Mouse (Mus musculus) midbrain, embryonic 15.5 days (tissue): Measurements from ENCODE around the gene Fhad1. TPM values are rescaled to one million over a fixed set of nuclear protein-coding genes. Genes with fewer than 3 reads are reported as not detected.

Experiments used
- ATAC-seq: fragments of 200-750 bp; cut with Nextera tagmentation; replicated peaks from 2 replicates; pipeline ENCODE4 v1.8.0; 2017; ENCODE audit warnings: moderate TSS enrichment
- H3K27ac ChIP-seq: fragments of 300-500 bp; sonication (generic); 2 replicates; pipeline ENCODE4 v1.5.1; 2015; ENCODE audit warnings: mild to moderate bottlenecking, inconsistent platforms
- H3K27me3 ChIP-seq: fragments of 300-500 bp; sonication (generic); replicated peaks from 2 replicates; pipeline ENCODE4 v1.6.1; 2015; ENCODE audit warnings: inconsistent platforms
- H3K36me3 ChIP-seq: fragments of 300-500 bp; sonication (generic); replicated peaks from 2 replicates; pipeline ENCODE4 v1.6.1; 2015; ENCODE audit warnings: inconsistent platforms
- H3K4me1 ChIP-seq: fragments of 300-500 bp; sonication (generic); 2 replicates; pipeline ENCODE4 v1.6.1; 2015; ENCODE audit warnings: inconsistent platforms
- H3K4me2 ChIP-seq: fragments of 300-500 bp; sonication (generic); 2 replicates; pipeline ENCODE4 v1.6.1; 2015; ENCODE audit warnings: inconsistent platforms, mild to moderate bottlenecking, moderate library complexity
- H3K4me3 ChIP-seq: fragments of 300-500 bp; sonication (generic); 2 replicates; pipeline ENCODE4 v1.5.1; 2015; ENCODE audit warnings: mild to moderate bottlenecking, inconsistent platforms
- H3K9ac ChIP-seq: fragments of 300-500 bp; sonication (generic); 2 replicates; pipeline ENCODE4 v1.6.1; 2015; ENCODE audit warnings: mild to moderate bottlenecking, inconsistent platforms
- H3K9me3 ChIP-seq: fragments of 300-500 bp; sonication (generic); 2 replicates; pipeline ENCODE4 v1.6.1; 2016; ENCODE audit warnings: inconsistent platforms
- WGBS: fragments of 180-500 bp; shearing (Covaris S2); methylation state at CpG from one replicate; pipeline ENCODE4 v1.1.7; 2015; ENCODE audit warnings: mixed read lengths; 5-methylcytosine and 5-hydroxymethylcytosine counted together
- polyA plus RNA-seq: library from polyadenylated mRNA; unstranded; fragments of >200 nt; fragmentation: Nextera tagmentation; extraction: Ambion mirVana; gene quantifications from 2 replicates; pipeline ENCODE4 v1.2.1, GENCODE M21; 2015

Gene Fhad1
- polyA plus RNA-seq, 1 experiment from 2014 or later: 4.2 TPM

DNA sequence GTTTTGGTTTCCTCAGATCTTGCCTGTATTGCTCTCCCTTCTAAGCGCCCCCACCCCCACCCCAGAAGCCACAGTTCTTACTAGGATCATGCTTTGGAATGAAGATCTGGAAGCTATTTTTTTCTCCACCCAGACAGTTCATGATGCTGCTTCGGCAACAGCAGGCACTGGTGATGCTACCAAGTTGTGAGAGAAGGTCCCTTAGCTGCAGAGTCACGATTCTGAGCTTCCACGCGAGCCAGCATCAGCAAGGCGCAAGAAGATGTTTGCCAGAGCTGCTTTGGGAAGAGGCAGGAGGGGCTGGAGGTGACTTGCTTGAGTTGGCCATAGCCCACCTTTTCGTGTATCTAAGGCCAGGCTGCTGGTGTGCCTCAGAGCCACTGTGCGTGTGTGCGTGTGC, 129.4 kb downstream of the Fhad1 start:
- ATAC-seq: no peak

GRCm38 (mm10) chr4:141882858-141883257, 132.0 kb downstream of the Fhad1 start:
- WGBS: 88% methylated on average over 7 of the region's 7 CpGs
- Histone ChIP-seq H3K4me1 (no peaks in the 10 kb centered on the region), H3K9me3 (no peaks in the 10 kb centered on the region), H3K27me3 (no peaks in the 10 kb centered on the region), H3K36me3 (no peaks in the 10 kb centered on the region), H3K4me3 (no peak overlapping the region), H3K4me2 (no peak overlapping the region), H3K27ac (no peak overlapping the region), H3K9ac (no peak overlapping the region)
- no peak for ATAC-seq

More for the DNA sequence above, 129.4 kb downstream of the Fhad1 start:
- Histone ChIP-seq H3K4me1 (no peaks in the 10 kb centered on the region), H3K9ac (no peak overlapping the region), H3K36me3 (no peaks in the 10 kb centered on the region), H3K9me3 (no peaks in the 10 kb centered on the region), H3K27me3 (no peaks in the 10 kb centered on the region), H3K4me2 (no peak overlapping the region), H3K4me3 (no peak overlapping the region), H3K27ac (no peak overlapping the region)
- 80% methylated on average over 9 of the region's 9 CpGs for WGBS

DNA sequence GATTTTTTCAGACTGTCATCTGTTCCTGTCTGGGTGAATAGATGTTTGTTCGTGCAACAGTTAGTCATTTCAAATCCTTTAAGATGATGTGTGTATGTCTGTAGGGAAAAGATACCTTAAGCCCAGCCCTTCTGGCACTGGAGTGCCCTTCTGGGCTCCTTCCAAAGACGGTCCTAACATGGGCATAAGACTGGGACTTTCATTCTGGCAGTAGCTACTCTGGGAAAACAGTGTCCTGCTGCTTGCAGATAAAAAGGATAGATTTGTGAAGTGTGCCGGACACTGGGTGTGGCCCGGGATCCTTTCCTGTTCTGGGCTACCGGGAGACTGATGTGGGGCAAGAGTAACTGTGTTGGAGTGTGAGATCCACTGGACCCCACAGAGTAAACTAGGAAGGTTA, 132.9 kb downstream of the Fhad1 start:
- Histone ChIP-seq H3K4me2 (no peak overlapping the region), H3K9me3 (no peaks in the 10 kb centered on the region), H3K4me1 (no peaks in the 10 kb centered on the region), H3K9ac (no peak overlapping the region), H3K4me3 (no peak overlapping the region), H3K27me3 (no peaks in the 10 kb centered on the region), H3K27ac (no peak overlapping the region), H3K36me3 (no peaks in the 10 kb centered on the region)
- 73% methylated on average over 5 of the region's 5 CpGs for WGBS
- ATAC-seq: no peak

GRCm38 (mm10) chr4:141881289-141881914, 133.5 kb downstream of the Fhad1 start:
- WGBS: 66% methylated on average over 10 of the region's 10 CpGs
- Histone ChIP-seq H3K9me3 (no peaks in the 10 kb centered on the region), H3K4me1 (no peaks in the 10 kb centered on the region), H3K27ac (no peak overlapping the region), H3K4me2 (no peak overlapping the region), H3K36me3 (no peaks in the 10 kb centered on the region), H3K9ac (no peak overlapping the region), H3K27me3 (no peaks in the 10 kb centered on the region), H3K4me3 (no peak overlapping the region)
- no peak for ATAC-seq

DNA sequence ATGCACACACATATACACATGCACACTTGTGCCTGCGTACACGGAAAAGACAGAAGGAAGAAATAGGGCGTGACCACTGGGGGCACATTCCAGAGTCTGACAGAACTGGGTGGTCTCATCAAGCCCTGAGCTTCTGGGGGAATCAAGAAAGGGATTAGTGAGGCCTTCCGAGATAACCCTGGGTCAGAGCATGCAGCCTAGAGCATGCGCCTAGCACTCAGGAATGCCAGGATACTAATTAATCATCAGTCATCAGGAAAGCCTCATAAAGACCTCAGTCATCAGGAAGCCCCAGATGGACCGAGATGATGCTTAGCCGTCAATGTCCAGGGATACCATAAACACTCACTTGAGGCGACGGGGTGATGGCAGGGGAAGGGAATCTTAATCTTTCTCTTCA, 135.0 kb downstream of the Fhad1 start:
- no peak for ATAC-seq
- 68% methylated on average over 9 of the region's 9 CpGs for WGBS
- H3K9ac ChIP-seq: no peak overlapping the region

DNA sequence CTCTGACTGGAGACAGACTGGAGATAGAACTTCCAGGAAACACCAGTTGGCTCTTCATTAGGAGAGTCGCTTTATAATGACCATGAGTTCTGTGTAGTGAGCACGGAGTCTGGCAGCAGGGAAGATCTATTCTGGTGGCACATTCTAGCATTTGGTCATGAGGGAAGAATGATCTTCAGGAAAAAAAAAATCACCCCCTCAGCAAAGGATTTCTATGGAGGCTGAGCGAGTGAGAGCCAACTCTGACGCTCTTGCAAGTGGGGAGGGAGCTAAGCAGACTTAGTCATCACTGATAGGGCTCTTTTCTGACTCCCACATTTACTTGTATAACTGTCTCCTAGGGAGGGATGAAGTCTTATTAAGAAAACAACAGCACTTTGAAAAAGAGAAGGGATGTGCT, 135.8 kb downstream of the Fhad1 start:
- Histone ChIP-seq H3K27me3 (no peaks in the 10 kb centered on the region), H3K27ac (no peak overlapping the region), H3K9ac (no peak overlapping the region), H3K4me2 (no peak overlapping the region), H3K4me3 (no peak overlapping the region), H3K9me3 (no peaks in the 10 kb centered on the region), H3K36me3 (no peaks in the 10 kb centered on the region), H3K4me1 (peaks cover 9% of the 10 kb centered on the region)
- WGBS: 80% methylated on average over 4 of the region's 4 CpGs
- ATAC-seq: no peak

More for the DNA sequence above, 135.0 kb downstream of the Fhad1 start:
- Histone ChIP-seq H3K4me2 (no peak overlapping the region), H3K9me3 (no peaks in the 10 kb centered on the region), H3K36me3 (no peaks in the 10 kb centered on the region), H3K27me3 (no peaks in the 10 kb centered on the region), H3K27ac (no peak overlapping the region), H3K4me1 (peaks cover 8% of the 10 kb centered on the region), H3K4me3 (no peak overlapping the region)

- no peak for ATAC-seq
- Histone ChIP-seq H3K9me3 (no peaks in the 10 kb centered on the region), H3K27me3 (no peaks in the 10 kb centered on the region), H3K27ac (no peak overlapping the region), H3K36me3 (no peaks in the 10 kb centered on the region), H3K9ac (no peak overlapping the region), H3K4me2 (no peak overlapping the region), H3K4me3 (no peak overlapping the region), H3K4me1 (peaks cover 14% of the 10 kb centered on the region)
- WGBS: 79% methylated on average over 7 of the region's 7 CpGs
Measured at GRCm38 (mm10) chr4:141878621-141879020, 136.3 kb downstream of the Fhad1 start.

GRCm38 (mm10) chr4:141875481-141876108, 139.3 kb downstream of the Fhad1 start:
- Histone ChIP-seq H3K4me3 (peak overlapping the region; percentile 80), H3K36me3 (no peaks in the 10 kb centered on the region), H3K4me2 (peak overlapping the region; percentile 74), H3K27me3 (no peaks in the 10 kb centered on the region), H3K4me1 (peaks cover 44% of the 10 kb centered on the region), H3K27ac (peak overlapping the region; percentile 84), H3K9ac (peak overlapping the region; percentile 86), H3K9me3 (no peaks in the 10 kb centered on the region)
- ATAC-seq: peak; percentile 10
- 10% methylated on average over 8 of the region's 8 CpGs for WGBS

GRCm38 (mm10) chr4:141874601-141875460, 140.1 kb downstream of the Fhad1 start, which contains the start of gene Efhd2:
Gene Efhd2, minus strand, starts transcription at chr4:141874920.
- WGBS: under 1% methylated on average over 72 of the region's 73 CpGs
- ATAC-seq: peak; percentile 92
- Histone ChIP-seq H3K4me3 (peak within 1 kb of the TSS; percentile 80), H3K27ac (peak within 1 kb of the TSS; percentile 84), H3K9me3 (no peaks in the 10 kb centered on the region), H3K4me1 (peaks cover 52% of the 10 kb centered on the region), H3K36me3 (no peaks in the 10 kb centered on the region), H3K4me2 (peak within 1 kb of the TSS; percentile 74), H3K27me3 (no peaks in the 10 kb centered on the region), H3K9ac (peak within 1 kb of the TSS; percentile 86)

- peak overlapping the region; percentile 86 for H3K9ac ChIP-seq
- ATAC-seq: peak; percentile 24
- WGBS: under 1% methylated on average over 19 of the region's 19 CpGs
Measured at GRCm38 (mm10) chr4:141874111-141874600, 140.7 kb downstream of the Fhad1 start.

DNA sequence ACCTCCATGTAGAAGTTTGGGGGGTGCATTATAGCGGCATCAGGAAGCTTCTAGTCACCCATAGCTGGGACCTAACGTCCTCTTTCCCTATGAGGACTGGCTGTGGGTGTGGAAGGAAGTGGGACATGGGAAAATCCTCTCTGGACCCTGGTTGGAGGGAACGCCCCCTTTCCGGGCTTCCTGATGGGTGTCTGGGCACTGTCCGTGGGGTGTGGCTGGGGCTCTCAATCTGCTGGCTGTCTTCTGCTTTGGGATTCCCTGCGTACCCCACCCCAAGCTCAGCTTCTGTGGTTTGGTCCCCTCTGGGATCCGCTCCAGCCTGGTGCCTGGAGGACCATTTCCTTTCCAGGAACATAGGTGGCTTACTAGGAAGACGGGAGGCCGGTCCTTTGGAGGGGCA, 141.9 kb downstream of the Fhad1 start:
- WGBS: 76% methylated on average over 9 of the region's 9 CpGs
- Histone ChIP-seq H3K9me3 (no peaks in the 10 kb centered on the region), H3K27me3 (no peaks in the 10 kb centered on the region), H3K36me3 (no peaks in the 10 kb centered on the region), H3K4me2 (peak overlapping the region; percentile 74), H3K27ac (no peak overlapping the region), H3K4me3 (peak overlapping the region; percentile 80), H3K4me1 (peaks cover 59% of the 10 kb centered on the region), H3K9ac (peak overlapping the region; percentile 86; the same call in 1 of the 2 replicates)
- ATAC-seq: no peak

More at GRCm38 (mm10) chr4:141874111-141874600, 140.7 kb downstream of the Fhad1 start:
- H3K36me3 ChIP-seq: no peaks in the 10 kb centered on the region
- no peaks in the 10 kb centered on the region for H3K9me3 ChIP-seq
- peaks cover 54% of the 10 kb centered on the region for H3K4me1 ChIP-seq
- H3K4me3 ChIP-seq: peak overlapping the region; percentile 80
- H3K4me2 ChIP-seq: peak overlapping the region; percentile 74
- no peaks in the 10 kb centered on the region for H3K27me3 ChIP-seq
- peak overlapping the region; percentile 84 for H3K27ac ChIP-seq

- peaks cover 69% of the 10 kb centered on the region for H3K4me1 ChIP-seq
- ATAC-seq: no peak
- 44% methylated on average over 9 of the region's 9 CpGs for WGBS
- H3K27me3 ChIP-seq: no peaks in the 10 kb centered on the region
- no peaks in the 10 kb centered on the region for H3K36me3 ChIP-seq
- peak overlapping the region; percentile 80 for H3K4me3 ChIP-seq
- H3K27ac ChIP-seq: peak overlapping the region; percentile 61
- H3K4me2 ChIP-seq: peak overlapping the region; percentile 74
- peak overlapping the region; percentile 9; the same call in 1 of the 2 replicates for H3K9ac ChIP-seq
- H3K9me3 ChIP-seq: no peaks in the 10 kb centered on the region
Measured at GRCm38 (mm10) chr4:141871909-141872308, 143.0 kb downstream of the Fhad1 start.
